Mouse (Mus musculus) heart, adult 18-20 months (tissue): Measurements from ENCODE around the gene Prpf19. TPM values are rescaled to one million over a fixed set of nuclear protein-coding genes. Genes with fewer than 3 reads are reported as not detected.

Source experiments
- DNase-seq, 2 experiments: peaks; one replicate each; pipeline ENCODE4 v3.0.0; 2021 to 2022; ENCODE audit warnings: mixed read lengths in 1 of 2
- total RNA-seq, 2 experiments: library from RNA; stranded (reverse); gene quantifications; 2 replicates each; pipeline ENCODE4 v1.2.3; 2021

The Prpf19 gene
- total RNA-seq, 2 experiments from 2014 or later = 237 to 251 TPM

DNA sequence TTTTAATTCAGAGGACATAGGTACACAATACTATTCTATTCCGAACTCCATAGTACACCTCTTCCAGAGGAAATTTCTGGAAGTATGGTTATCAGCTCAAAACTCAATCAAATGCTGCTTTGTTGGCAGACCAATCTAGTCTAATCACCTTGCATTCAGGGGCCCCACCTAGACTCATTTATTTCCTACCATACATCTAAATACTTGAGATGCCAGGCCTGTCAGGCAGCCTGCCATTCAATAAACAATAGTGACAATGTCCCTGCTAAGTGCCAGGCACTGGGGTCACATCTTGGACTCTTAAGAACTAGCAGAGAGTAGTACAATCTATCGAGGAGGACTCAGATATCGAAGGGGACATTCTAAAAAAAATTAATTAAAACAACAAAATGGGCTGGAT, 2.8 kb upstream of the Prpf19 start:
- no peak for DNase-seq

DNA sequence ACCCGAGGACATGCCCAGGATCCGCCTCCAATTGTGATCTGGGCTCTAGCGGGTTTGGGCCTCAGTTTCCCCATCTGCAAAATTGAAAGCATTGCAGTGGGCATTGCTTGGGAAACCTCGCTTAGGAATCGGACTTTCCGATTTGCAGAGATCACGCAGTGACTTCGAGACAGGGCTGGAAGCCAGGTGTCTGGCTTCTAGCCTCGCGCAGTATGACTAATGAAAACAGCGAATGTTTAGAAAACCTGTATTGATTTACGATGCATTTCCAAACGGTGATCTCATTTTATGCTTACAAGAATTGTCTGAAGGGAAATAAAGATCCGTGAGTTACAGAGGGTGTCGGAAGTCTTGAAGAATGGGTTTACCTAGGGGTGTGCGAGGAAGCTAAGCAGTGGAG, 677 bp downstream of the Prpf19 start:
- DNase-seq = no peak

DNA sequence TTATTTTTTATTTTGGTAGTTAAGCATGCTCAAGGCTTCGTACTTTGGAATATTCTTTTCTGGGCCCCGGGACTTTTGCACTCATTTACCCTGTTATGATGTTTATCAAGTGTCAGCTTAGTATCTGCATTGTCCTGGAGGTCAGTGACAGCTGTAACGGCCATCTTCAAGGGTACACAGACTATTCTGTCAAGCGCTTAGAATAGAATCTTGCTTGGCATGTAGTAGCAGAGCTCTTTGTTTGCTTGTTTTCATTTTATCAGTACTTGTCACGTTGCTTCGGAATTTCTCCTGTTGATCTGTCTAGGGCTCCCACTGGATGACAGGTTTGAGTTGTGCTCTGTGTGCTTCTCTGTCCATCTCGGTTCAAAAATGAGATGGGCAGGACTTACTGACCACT, 1.8 kb downstream of the Prpf19 start:
- DNase-seq = peak in 1 of 2 experiments; percentile 42

DNA sequence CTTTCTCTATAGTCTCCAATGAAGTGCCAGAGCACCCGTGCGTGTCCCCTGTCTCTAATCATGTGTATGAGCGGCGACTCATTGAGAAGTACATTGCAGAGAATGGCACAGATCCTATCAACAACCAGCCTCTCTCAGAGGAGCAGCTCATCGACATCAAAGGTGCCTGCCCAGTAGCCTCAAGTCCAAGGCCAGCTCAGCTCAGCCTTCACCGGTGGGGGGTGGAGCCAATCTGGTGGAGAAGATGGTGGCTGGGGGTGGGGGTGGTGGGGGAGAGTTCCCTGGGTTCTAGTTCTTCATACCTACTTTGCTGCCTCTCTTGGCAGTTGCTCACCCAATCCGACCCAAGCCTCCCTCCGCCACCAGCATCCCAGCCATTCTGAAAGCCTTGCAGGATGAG, 2.5 kb downstream of the Prpf19 start:
- DNase-seq = peak in 1 of 2 experiments; percentile 33

DNA sequence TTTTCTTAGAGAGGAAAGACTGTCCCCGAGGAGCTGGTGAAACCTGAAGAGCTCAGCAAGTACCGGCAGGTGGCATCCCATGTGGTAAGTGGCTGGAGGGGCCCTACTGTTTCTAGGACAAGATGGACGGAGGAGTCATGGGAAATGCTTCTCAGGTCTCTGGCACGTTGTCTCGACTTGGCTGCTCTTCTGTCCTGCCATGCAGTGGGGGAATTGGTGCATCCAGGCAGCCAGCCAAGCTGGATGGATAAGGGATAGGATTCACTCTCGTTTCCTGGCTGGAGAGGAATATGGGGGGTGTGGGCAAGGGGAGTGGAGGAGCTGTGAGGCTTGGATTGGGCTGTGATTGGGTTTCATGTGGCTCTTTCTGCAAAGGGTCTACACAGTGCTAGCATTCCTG, 5.3 kb downstream of the Prpf19 start:
- peak; percentile 76 to 77 for DNase-seq

DNA sequence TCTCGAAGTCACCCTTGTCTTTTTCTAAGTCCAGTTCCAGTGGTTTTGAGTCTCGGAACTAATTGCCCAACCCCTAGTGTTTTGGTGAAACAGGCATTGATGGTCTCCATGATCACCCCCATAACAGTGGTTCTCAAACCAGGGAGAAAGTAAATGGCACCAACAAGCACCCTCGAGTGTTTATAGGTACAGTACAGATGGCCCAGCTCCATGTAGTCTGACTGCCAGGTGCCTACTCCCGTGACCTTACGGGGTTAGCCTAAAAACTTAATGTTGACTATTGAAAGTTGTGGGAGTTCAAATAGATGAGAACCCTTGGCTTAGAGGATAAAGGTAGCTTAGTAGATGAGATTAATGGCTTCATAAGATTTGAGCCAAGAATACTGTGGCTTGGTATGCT, 6.0 kb downstream of the Prpf19 start:
- DNase-seq = no peak

DNA sequence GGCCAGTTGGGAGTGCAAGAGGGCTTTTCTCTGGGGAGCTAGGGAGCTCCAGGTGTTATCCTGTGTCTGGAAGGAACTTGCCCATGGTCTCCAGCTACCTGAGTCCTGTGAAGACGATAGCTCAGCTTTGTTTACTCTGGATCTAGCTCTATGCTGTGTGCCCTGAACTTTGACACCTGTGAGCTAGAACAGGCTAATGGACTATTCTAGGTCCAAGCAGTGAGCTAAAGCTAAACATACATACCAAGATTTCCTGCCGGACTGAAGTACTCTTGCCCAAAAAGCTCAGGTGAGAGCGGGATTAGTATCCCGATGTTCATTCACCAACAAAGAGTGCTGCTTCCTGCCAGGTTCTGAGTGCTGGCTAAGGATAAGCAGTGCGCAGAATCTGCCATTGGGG, 9.5 kb downstream of the Prpf19 start:
- DNase-seq = no peak

DNA sequence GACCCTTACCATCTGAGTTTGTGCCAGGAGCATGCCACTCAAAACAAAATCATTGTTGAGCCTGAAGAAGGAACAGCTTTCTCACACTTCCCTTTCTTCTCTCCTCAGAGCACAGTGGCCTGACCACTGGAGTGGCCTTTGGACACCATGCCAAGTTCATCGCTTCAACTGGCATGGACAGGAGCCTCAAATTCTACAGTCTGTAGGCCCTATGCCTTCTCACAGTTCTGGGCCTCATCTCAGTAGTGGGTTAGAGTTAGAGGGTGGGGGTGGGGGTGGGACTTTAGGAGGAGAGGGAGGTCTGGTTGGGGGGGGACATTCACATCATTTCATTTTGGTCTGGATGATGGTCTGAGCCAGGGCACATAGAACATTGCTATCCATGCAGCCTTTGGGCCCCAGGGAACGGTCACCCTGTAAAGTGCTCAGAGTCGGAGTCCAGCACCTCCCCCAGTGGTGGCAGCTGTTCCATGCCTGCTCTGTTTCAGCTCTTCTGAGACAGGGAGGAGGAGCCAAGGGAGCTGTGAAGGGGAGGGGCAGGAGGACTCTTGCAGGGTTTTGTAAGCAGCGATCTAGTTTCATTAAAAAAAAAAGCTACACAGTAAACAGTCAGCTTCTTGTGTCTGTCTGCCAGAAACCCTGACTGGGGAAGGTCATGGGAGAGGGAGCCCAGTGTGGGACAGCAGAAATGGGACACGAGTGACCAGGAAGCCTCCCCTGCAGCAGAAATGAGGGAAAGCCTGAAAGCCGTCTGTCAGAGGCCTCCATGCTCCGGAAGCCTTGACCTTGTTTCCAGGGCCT, 10.1 kb downstream of the Prpf19 start:
- DNase-seq = peak; percentile 81 to 90

DNA sequence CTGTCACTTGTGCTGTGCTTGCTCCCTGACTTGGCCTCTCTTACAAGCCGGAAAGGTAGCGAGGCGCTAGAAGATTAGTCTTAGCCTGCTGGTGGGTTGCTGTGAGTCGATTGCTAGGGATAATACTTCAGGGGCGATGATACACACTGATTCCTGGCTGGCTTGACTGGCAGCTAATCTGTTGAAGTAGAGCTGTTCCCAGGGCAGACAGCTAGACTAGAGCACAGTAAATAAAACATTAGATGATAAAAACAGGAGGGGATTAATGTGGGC, 10.6 kb downstream of the Prpf19 start:
- DNase-seq = no peak

DNA sequence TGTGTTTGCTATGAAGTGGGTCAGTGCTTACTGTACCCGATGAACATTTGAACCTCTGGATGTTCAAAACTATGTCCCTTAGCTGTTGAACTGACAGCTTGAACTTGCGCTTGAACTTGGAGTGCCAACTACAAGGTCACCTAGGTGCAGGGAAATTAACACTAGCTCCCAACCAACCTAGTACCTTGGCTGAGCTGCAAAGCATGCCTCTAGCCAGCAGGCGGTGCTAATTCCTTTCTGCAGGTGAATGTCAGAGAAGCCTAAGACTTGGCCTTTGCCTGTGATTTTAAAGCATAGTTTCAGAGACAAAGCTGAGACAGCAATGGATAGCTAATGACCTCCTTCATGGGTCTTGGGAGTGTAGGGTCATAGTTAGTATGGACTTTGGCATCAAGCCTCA, 12.9 kb downstream of the Prpf19 start:
- peak; percentile 45 to 68 for DNase-seq

DNA sequence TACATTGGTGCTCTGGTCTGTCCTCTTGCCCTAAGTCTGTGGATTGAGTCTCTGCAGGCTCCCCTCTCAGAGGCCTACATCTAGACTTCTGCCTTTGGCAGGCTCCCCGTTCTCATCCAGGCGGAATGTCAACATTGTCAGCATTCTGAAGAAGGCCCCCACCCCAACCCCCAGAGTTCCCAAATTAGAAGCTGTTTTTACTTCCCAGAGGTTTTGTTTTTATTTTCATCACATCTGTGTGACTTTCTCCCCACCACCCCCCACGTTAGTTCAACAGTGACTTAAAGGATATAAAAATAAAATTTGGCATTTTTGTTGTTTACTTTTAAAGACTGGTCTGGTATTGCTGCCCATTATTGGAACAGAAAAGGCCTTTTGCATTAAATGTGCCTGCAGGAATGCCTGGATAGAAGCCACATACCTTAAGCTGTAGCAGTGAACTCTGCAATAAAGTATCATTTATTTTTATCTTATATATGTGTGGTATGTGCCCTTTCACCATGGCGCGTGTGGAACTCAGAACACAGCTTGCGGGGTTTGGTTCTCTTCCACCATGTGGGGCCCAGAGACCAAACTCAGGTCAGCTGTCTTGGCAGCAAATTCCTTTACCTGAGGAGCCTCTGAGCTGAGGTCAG, 14.2 kb downstream of the Prpf19 start:
- DNase-seq = no peak

DNA sequence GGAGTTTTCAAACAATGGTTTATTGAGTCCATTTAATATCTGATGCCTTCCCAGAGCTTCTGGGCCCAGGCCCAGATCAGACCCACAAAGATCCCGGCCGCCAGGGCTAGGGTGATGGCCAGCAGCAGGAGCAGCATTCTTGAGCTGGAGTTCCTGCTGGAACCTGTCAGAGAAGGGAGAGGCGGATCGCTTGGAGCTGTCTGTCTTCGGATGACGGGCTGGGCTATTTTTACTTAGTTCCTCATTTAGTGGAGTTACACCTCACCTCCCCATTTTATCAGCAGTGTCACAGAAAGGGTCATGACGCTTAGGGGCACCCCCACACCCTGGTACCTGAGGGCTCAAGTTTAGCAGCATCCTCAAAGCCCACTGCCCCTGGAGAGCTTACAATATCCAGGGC, 19.3 kb downstream of the Prpf19 start:
- no peak for DNase-seq

DNA sequence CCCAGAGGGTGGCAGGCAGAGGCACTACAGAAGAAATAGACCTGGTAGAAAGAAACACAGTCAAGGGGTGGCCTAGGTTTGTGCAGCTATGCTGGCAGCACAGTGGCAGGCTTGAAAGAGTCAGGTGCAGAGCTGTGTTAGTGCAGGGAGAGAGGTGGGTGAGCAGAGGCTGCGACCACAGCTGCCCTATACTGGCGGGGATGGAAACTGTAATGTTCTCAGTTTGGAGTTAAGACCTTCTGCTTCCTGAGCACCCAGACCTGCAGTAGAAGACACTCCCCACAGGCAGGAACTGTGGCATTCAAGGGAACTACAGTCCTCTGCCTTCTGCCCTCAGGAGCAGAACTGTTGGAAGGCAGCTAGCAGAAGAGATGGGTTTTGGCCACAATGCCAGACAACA, 19.8 kb downstream of the Prpf19 start:
- DNase-seq = no peak

DNA sequence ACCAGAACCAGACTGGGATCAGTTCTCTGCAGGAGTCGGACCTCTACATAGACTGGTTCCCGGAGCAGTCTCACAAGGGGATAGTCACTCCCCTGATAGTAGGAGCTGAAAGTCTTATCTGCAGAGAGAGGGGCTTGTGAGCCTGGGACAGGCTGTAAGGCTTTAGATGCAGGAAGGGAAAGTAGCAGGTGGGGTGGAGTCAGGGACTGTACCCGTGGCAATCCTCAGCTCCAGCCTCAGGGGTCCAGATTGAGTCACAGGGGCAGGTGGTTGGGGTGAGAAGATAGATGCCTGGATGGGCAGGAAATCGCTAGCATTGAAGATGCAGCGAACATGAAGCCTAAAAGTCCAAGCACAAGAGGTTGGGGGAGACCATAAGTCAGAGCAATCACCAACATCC, 21.5 kb downstream of the Prpf19 start:
- no peak for DNase-seq

DNA sequence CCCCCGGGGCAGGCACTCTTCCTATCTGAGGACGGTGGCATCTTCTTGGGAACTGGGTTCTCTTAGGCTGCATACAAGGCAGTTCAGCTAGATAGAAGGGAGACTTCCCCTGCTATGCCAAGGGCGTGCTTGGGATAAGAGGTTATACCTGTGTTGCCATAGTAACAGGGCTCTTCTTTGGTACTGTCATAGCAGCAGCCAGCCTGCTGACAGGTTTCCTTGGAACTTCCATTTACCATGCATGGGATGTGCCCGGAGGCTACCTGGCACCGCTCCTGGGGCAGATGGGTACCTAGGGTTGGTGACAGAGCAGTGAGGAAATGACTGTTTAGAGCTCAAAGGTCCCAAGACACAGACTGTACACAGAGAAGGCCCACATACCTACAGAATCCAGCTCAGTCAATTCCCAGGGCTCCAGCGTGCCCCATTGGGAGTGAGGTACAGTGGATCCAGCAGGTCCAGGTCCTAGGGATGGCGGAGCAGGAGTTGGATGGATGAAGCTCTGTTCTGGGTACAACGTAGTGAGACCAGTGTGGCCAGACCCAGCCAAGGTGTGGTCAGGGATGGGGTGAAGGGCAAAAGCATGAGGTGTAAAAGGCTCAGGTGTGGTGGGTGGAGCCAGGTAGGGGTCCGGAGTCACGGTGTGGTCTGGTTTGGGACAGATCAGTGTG, 23.4 kb downstream of the Prpf19 start:
- DNase-seq = no peak

DNA sequence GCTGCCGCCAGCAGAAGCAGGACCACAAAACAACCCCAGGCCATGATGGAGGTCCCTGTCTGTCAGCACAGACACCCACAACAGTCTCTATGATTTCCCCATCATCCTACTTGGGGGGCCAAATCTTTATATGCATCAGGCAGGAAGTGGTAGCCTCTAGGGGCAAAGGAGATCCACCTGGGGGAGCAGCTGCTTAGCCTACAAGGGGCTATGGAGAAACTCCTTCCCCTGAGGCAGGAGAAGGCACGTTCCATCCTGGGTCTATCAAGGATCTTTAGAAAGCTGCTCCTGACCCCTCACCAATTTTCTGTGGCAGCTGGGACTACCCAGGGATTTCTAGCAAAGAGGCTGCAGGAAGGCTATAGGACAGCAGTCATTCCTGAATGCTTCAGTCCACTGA, 25.5 kb downstream of the Prpf19 start, which contains the start of gene Zp1:
Gene Zp1 (minus strand): TSS at position 101 of the 400 bp plus-strand sequence.
- DNase-seq = no peak

DNA sequence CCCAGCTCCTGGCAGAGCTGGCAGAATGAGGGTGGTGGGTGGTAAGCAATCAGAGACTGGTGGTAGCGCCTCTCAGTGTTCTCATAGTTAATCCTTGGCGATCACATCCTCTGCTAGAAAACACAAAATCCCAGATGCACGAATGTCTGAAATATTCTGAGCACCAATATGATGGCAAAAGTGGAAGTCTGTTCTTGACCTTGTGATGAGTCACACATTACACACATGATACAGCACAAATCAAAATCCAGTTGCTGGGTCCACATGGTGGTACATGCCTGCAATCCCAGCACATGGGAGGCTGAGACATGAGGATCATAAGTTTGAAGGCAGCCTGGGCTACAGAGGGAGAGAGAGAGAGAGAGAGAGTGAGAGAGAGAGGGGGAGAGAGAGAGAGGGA, 26.0 kb downstream of the Prpf19 start:
- no peak for DNase-seq

DNA sequence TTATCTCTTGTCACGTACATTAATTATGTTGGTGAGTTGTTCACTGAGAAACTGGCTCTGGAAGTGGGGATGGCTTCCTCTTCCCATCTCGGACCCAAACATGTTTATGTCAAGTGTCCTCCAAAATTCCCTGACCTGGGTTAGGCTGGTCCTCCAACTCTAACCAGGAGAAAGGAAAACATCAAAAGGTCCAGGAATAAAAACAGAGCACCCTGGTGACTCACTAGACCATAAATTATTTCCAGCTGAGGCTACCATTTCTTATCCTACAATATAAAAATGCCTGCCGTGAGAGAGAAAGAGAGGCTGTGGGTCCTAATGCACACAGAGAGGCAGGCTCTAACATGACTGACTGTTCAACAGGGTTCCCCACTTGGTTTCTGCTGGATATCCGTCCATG, 29.2 kb downstream of the Prpf19 start:
- no peak for DNase-seq

DNA sequence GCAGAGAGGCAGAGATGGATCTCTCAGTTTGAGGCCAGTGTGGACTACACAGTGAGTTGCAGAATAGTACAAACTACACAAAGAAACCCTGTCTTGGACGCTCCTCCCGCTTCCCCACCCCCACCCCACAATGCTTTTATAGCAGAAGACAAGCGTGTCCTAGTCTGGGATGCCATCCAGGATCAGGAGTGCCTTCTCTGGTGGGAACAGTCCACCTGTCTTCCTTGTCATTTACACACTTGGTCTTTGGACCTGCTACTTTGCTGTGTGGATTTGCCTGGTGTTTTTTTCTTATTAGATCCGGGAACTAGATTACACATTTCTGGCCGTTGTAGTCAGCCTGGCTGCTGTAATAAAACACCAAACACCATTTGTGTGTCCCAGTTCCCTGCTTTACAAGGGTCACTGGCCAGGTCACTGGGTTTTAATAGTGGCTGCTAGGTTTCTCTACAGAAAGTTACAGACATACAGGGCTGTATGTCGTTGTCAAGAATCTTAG, 31.1 kb downstream of the Prpf19 start:
- DNase-seq = no peak

DNA sequence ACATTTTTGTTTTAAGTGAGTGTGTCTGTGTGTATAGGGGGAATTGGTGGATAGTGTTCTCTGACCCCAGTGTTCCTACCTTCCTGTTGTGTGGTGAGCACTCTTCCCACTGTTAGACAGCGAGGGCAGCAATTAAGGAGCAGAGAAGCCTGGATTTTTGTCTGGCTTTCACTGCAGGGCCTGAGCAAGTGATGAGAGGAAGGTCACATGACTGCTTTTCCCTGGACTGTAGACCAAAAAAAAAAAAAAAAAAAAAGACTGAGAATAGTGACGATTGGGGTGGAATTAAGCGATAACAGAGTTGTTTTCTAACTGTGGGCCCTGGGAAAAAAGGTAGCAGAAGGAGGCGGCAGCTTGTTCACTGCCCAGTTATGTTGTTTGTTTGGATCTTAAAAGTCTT, 31.6 kb downstream of the Prpf19 start:
- no peak for DNase-seq

DNA sequence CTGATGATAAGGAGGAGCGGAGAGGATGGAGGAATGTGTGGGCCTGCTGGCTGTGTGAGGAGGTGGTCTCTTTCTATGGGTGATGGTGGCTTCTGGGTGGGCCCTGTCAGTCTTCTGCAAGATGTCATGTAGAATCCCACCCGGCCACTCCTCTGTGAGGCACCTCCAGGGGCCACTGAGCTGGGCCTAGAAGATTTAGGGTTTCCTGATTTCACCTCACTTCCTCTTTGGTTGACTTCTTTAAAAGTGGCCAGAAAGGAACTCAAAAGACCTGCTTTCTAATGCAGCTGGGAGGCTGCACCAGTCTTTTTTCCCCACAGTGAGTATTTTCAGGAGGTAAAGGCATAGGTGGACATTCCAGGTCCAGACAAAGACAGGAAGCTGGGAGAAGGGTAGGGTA, 35.6 kb downstream of the Prpf19 start:
- no peak for DNase-seq

DNA sequence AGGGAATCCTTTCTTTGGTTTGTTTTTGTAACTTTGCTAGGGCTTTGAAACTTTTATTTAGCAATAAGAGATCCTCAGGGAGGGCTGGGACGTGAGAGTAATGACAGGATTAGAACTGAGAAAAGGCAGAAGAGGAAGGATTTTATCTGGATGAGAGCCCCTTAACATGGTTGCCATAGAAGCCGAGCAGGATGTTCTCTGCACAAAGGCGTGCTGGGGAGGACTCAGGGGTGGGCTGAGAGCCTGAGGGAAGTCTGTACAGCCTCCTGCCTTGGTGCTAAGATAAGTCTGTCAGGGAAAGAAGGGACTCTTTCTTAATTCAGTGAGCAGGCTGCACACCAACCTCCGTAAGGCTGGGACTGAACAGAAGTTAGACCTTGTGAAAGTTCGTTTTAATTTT, 40.0 kb downstream of the Prpf19 start:
- no peak for DNase-seq

DNA sequence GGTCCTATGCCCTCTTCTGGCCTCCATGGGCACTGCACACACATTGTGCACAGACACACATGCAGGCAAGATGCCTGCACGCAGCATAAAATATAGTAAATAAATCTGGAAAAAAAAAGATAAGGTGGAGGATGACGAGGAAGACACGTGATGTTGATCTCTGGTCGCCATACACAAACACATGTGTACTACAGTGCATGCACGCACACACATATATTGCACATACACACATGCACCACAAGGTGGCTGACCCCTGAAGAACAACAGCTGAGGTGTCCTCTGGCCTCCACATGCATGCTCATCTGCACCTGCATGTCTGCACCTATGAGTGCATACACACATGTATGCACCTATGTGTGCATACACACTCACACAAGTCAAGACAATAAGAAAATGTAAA, 41.0 kb downstream of the Prpf19 start:
- no peak for DNase-seq
